Mouse (Mus musculus): ENCODE results near the gene Tigit. TPM values are rescaled to one million over a fixed set of nuclear protein-coding genes. Genes with fewer than 3 reads are reported as not detected.

Gene Tigit
- total and polyA plus RNA-seq, 3 experiments: 0.20 TPM; not detected in 2

DNA sequence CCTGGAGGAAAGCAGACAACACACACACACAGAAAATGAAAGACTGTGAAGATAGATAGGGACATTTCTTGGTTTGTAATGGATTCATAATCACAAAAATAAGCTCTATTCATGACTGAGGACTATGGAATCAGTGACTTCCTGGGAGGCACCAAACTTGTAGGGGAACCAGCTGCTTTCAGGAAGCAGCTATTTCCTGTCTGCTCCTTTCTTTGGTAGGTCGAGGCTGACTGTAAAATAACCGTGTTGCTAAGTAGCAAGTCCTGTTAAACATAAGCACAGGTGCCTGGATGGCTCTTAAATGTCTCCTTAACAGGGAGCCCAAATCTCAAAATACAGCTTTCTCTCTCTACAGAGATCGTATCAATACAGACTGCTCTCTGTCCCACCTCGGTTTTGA, 39.1 kb downstream of the Tigit start:
- WGBS: 48% methylated on average over 4 of the region's 4 CpGs
- no peak for DNase-seq
- TF ChIP-seq POLR2A (IDR thresholded peaks at IDR 0.05; ENCODE audit: insufficient read depth, low read depth, low read length): no peak
- no peak for TF ChIP-seq EP300 (IDR thresholded peaks at IDR 0.05; ENCODE audit: insufficient read depth, low read depth, low read length)
- no peak for TF ChIP-seq CTCF (IDR thresholded peaks at IDR 0.05)
- no peak overlapping the region for H3K27ac ChIP-seq
- peaks cover 27% of the 10 kb centered on the region for H3K36me3 ChIP-seq (ENCODE audit: control insufficient read depth, insufficient read depth, low read length)
- H3K27me3 ChIP-seq (ENCODE audit: control insufficient read depth, insufficient read depth, low read length): no peaks in the 10 kb centered on the region
- peaks cover 13% of the 10 kb centered on the region for H3K4me1 ChIP-seq (ENCODE audit: control insufficient read depth, insufficient read depth, low read length)
- H3K4me3 ChIP-seq: no peak overlapping the region
- peaks cover 2% of the 10 kb centered on the region; the same call in 1 of the 2 replicates for H3K79me2 ChIP-seq (replicated peaks; ENCODE audit: control insufficient read depth, insufficient read depth, low read length)
- intact Hi-C loops (cut with DNase I): no loop called here
- no peak overlapping the region for H3K9ac ChIP-seq (ENCODE audit: low read depth, low read length)

DNA sequence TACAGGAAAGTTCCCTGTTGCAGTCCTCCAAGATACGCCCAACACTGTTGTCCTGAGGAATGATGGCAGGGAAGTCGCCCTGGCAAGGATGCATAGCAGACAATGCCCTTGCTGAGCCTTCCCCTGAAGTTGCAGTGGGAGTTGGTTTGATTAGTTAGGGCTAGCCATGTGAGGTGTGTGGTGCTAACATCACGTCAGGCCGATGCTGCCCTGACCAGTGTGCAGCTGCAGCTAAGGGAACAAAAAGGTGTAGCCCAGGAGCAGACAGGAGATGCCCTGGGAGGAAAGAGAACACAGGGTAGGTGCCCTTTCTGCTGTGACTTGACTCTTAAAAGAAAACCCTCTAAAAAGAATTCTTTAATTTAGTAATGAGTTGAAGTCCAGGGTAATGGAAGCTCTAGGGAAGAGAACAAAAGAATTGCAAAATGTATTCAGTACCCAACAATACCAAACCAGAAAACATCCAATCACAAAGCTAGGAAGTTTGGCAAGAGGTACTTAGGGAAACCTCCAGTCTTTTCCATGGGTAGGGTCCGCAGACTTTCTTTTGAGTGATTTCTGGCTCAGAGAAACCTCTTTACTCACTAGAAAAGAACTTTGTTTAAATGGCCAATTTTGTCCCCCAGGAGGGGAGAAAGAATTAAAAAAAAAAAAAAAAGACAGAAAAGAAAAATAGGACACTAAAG, 40.5 kb downstream of the Tigit start:
- 79% methylated on average over 5 of the region's 5 CpGs for WGBS

DNA sequence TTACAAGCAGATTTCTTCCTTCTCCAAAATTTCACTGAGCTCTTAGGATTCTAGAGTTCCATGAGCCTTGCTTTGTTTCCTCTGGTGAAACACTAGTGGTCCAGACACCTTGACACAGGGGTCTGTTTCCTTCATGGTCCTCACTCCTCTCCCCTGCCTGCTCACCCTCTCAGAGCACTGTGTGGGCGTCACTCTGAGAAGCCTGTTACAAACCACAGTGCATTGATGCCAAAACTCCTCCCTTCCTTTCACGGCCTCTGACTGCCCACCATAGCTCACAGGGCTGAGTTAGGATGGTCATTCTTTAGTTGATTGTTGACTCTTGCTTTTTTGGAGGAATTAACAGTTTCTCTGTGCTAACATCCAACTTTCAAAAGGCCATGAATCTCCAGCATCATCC, 43.6 kb downstream of the Tigit start:
- intact Hi-C loops (cut with DNase I): no loop called here
- H3K27ac ChIP-seq: no peak overlapping the region
- DNase-seq: no peak

More for the DNA sequence above, 40.5 kb downstream of the Tigit start:
- no peak overlapping the region for H3K4me3 ChIP-seq
- DNase-seq: no peak
- H3K9ac ChIP-seq (ENCODE audit: low read depth, low read length): no peak overlapping the region; the same call in 1 of the 2 replicates
- TF ChIP-seq EP300 (IDR thresholded peaks at IDR 0.05; ENCODE audit: insufficient read depth, low read depth, low read length): no peak
- TF ChIP-seq CTCF (IDR thresholded peaks at IDR 0.05): no peak
- no peak for TF ChIP-seq POLR2A (IDR thresholded peaks at IDR 0.05; ENCODE audit: insufficient read depth, low read depth, low read length)
- peaks cover 29% of the 10 kb centered on the region for H3K36me3 ChIP-seq (ENCODE audit: control insufficient read depth, insufficient read depth, low read length)
- peaks cover 13% of the 10 kb centered on the region for H3K4me1 ChIP-seq (ENCODE audit: control insufficient read depth, insufficient read depth, low read length)
- no peak overlapping the region; the same call in 1 of the 2 replicates for H3K27ac ChIP-seq
- peaks cover 3% of the 10 kb centered on the region; the same call in 1 of the 2 replicates for H3K79me2 ChIP-seq (replicated peaks; ENCODE audit: control insufficient read depth, insufficient read depth, low read length)
- intact Hi-C loops (cut with DNase I): no loop called here
- no peaks in the 10 kb centered on the region for H3K27me3 ChIP-seq (ENCODE audit: control insufficient read depth, insufficient read depth, low read length)

DNA sequence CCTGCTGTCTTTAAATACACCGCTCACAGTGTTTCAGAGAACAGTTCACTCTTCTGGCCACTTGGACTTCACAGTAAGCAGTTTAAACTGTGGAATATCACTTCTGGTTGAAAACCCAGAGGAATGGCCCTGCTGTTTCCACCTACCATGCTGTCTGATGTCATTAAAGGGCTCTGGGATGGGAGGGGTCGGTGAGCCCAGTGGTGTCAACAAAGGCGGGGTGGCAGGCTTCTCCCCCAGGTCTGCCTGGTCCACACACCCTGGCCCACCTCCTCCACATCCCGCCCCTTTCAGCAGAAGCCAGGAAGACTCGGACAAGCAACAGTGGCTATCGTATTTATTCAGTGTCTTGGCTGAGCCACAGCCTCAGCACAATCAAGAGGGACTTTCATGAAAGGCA, 44.7 kb downstream of the Tigit start:
- H3K27me3 ChIP-seq (ENCODE audit: control insufficient read depth, insufficient read depth, low read length): no peaks in the 10 kb centered on the region
- H3K27ac ChIP-seq: no peak overlapping the region
- intact Hi-C loops (cut with DNase I): no loop called here
- H3K9ac ChIP-seq (ENCODE audit: low read depth, low read length): no peak overlapping the region
- no peak overlapping the region for H3K4me3 ChIP-seq
- 60% methylated on average over 6 of the region's 6 CpGs for WGBS
- DNase-seq: no peak
- peaks cover 4% of the 10 kb centered on the region; the same call in 1 of the 2 replicates for H3K79me2 ChIP-seq (replicated peaks; ENCODE audit: control insufficient read depth, insufficient read depth, low read length)
- peaks cover 8% of the 10 kb centered on the region for H3K4me1 ChIP-seq (ENCODE audit: control insufficient read depth, insufficient read depth, low read length)
- peaks cover 39% of the 10 kb centered on the region for H3K36me3 ChIP-seq (ENCODE audit: control insufficient read depth, insufficient read depth, low read length)
- TF ChIP-seq EP300 (IDR thresholded peaks at IDR 0.05; ENCODE audit: insufficient read depth, low read depth, low read length) (no peak), CTCF (IDR thresholded peaks at IDR 0.05) (no peak), POLR2A (IDR thresholded peaks at IDR 0.05; ENCODE audit: insufficient read depth, low read depth, low read length) (no peak)

More for the DNA sequence above, 43.6 kb downstream of the Tigit start:
- no peak overlapping the region for H3K9ac ChIP-seq (ENCODE audit: low read depth, low read length)
- peaks cover 10% of the 10 kb centered on the region for H3K4me1 ChIP-seq (ENCODE audit: control insufficient read depth, insufficient read depth, low read length)
- TF ChIP-seq EP300 (IDR thresholded peaks at IDR 0.05; ENCODE audit: insufficient read depth, low read depth, low read length) (no peak), CTCF (IDR thresholded peaks at IDR 0.05) (no peak), POLR2A (IDR thresholded peaks at IDR 0.05; ENCODE audit: insufficient read depth, low read depth, low read length) (no peak)
- no peaks in the 10 kb centered on the region for H3K27me3 ChIP-seq (ENCODE audit: control insufficient read depth, insufficient read depth, low read length)
- peaks cover 4% of the 10 kb centered on the region; the same call in 1 of the 2 replicates for H3K79me2 ChIP-seq (replicated peaks; ENCODE audit: control insufficient read depth, insufficient read depth, low read length)
- 43% methylated on average over 2 of the region's 2 CpGs for WGBS
- H3K36me3 ChIP-seq (ENCODE audit: control insufficient read depth, insufficient read depth, low read length): peaks cover 40% of the 10 kb centered on the region
- no peak overlapping the region for H3K4me3 ChIP-seq

DNA sequence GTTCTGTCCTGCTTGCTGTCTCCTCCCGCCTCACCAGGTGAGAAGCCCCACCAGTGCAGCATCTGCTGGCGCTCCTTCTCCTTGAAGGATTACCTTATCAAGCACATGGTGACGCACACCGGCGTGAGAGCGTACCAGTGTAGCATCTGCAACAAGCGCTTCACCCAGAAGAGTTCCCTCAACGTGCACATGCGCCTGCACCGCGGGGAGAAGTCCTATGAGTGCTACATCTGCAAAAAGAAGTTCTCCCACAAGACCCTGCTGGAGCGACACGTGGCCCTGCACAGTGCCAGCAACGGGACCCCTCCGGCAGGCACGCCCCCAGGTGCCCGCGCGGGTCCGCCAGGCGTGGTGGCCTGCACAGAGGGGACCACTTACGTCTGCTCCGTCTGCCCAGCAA, 45.7 kb downstream of the Tigit start:
- WGBS: 87% methylated on average over 23 of the region's 23 CpGs
- H3K27ac ChIP-seq: no peak overlapping the region
- intact Hi-C loops (cut with DNase I): no loop called here

DNA sequence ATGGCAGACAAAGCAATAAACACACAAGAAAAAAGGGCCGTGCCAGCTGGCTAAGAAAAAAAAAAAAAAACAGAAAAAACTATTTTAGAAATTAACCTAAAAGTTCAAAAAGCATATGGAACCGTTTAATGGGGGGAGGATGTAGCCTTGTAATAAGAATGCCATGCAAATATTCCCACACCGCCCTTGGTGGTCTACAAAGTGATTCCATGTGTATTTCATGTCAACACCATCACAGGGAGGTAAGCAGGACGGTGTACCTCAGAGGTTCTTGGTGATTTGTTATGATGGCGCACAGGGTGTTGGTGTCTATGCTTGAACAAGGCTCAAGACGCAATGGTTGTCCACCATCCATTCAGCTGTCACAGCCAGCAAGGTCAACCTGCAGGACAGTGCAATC, 46.6 kb downstream of the Tigit start:
- no peak overlapping the region for H3K27ac ChIP-seq
- H3K4me1 ChIP-seq (ENCODE audit: control insufficient read depth, insufficient read depth, low read length): peaks cover 4% of the 10 kb centered on the region
- DNase-seq: no peak
- TF ChIP-seq EP300 (IDR thresholded peaks at IDR 0.05; ENCODE audit: insufficient read depth, low read depth, low read length): no peak
- peaks cover 39% of the 10 kb centered on the region for H3K36me3 ChIP-seq (ENCODE audit: control insufficient read depth, insufficient read depth, low read length)
- H3K9ac ChIP-seq (ENCODE audit: low read depth, low read length): no peak overlapping the region
- H3K27me3 ChIP-seq (ENCODE audit: control insufficient read depth, insufficient read depth, low read length): no peaks in the 10 kb centered on the region
- 94% methylated on average over 6 of the region's 6 CpGs for WGBS
- no peak overlapping the region for H3K4me3 ChIP-seq
- intact Hi-C loops (cut with DNase I): no loop called here
- peaks cover 2% of the 10 kb centered on the region; the same call in 1 of the 2 replicates for H3K79me2 ChIP-seq (replicated peaks; ENCODE audit: control insufficient read depth, insufficient read depth, low read length)

More for the DNA sequence above, 45.7 kb downstream of the Tigit start:
- Histone ChIP-seq H3K79me2 (replicated peaks; ENCODE audit: control insufficient read depth, insufficient read depth, low read length) (peaks cover 4% of the 10 kb centered on the region; the same call in 1 of the 2 replicates), H3K4me3 (no peak overlapping the region), H3K4me1 (ENCODE audit: control insufficient read depth, insufficient read depth, low read length) (peaks cover 6% of the 10 kb centered on the region), H3K27me3 (ENCODE audit: control insufficient read depth, insufficient read depth, low read length) (no peaks in the 10 kb centered on the region), H3K9ac (ENCODE audit: low read depth, low read length) (no peak overlapping the region), H3K36me3 (ENCODE audit: control insufficient read depth, insufficient read depth, low read length) (peaks cover 39% of the 10 kb centered on the region)
- TF ChIP-seq POLR2A (IDR thresholded peaks at IDR 0.05; ENCODE audit: insufficient read depth, low read depth, low read length): no peak
- DNase-seq: no peak
